Mouse (Mus musculus): ENCODE measurements around the gene Pros1.
A peak's percentile ranks its signal among the peaks of the same experiment; 100 is the strongest.

Pros1 gene

GRCm38 (mm10) chr16:62854191-62855068 lies at the start of gene Pros1:
Gene Pros1 (plus strand): TSS chr16:62854307.
- DNase-seq (ENCODE audit: low read depth, low spot score), result no peak

- DNase-seq (ENCODE audit: low read depth, low spot score), result no peak
Measured at GRCm38 (mm10) chr16:62804621-62805020, 49.5 kb upstream of the Pros1 start.

- DNase-seq (ENCODE audit: low read depth, low spot score), result no peak
Measured at GRCm38 (mm10) chr16:62807249-62807979, 46.7 kb upstream of the Pros1 start.

- no peak for DNase-seq (ENCODE audit: low read depth, low spot score)
Measured at GRCm38 (mm10) chr16:62810855-62811254, 43.3 kb upstream of the Pros1 start.

GRCm38 (mm10) chr16:62813790-62814189 lies 40.3 kb upstream of the Pros1 start:
- DNase-seq (ENCODE audit: low read depth, low spot score), result no peak

- DNase-seq (ENCODE audit: low read depth, low spot score), result no peak
Measured at GRCm38 (mm10) chr16:62814491-62814890, 39.6 kb upstream of the Pros1 start, which contains the start of gene Stx19. Gene Stx19 (plus strand): TSS chr16:62814676.

- DNase-seq (ENCODE audit: low read depth, low spot score), result no peak
Measured at GRCm38 (mm10) chr16:62822472-62822871, 31.6 kb upstream of the Pros1 start.

GRCm38 (mm10) chr16:62826156-62827001 lies 27.7 kb upstream of the Pros1 start:
- no peak for DNase-seq (ENCODE audit: low read depth, low spot score)

- no peak for DNase-seq (ENCODE audit: low read depth, low spot score)
Measured at GRCm38 (mm10) chr16:62832027-62832426, 22.1 kb upstream of the Pros1 start.

- no peak for DNase-seq (ENCODE audit: low read depth, low spot score)
Measured at GRCm38 (mm10) chr16:62832481-62832880, 21.6 kb upstream of the Pros1 start.

GRCm38 (mm10) chr16:62834016-62834735 lies 19.9 kb upstream of the Pros1 start:
- no peak for DNase-seq (ENCODE audit: low read depth, low spot score)

- no peak for DNase-seq (ENCODE audit: low read depth, low spot score)
Measured at GRCm38 (mm10) chr16:62845341-62845740, 8.8 kb upstream of the Pros1 start.

GRCm38 (mm10) chr16:62846498-62847312 lies 7.4 kb upstream of the Pros1 start, which contains the start of gene Arl13b:
Gene Arl13b (minus strand): TSS chr16:62847040.
- DNase-seq (ENCODE audit: low read depth, low spot score), result peak; percentile 92

GRCm38 (mm10) chr16:62852464-62853252 lies 1.4 kb upstream of the Pros1 start:
- no peak for DNase-seq (ENCODE audit: low read depth, low spot score)

- no peak for DNase-seq (ENCODE audit: low read depth, low spot score)
Measured at GRCm38 (mm10) chr16:62853611-62854126, 438 bp upstream of the Pros1 start.

GRCm38 (mm10) chr16:62855385-62855784 lies 1.3 kb downstream of the Pros1 start:
- DNase-seq (ENCODE audit: low read depth, low spot score), result no peak

GRCm38 (mm10) chr16:62856273-62856672 lies 2.2 kb downstream of the Pros1 start:
- DNase-seq (ENCODE audit: low read depth, low spot score), result no peak

GRCm38 (mm10) chr16:62857498-62857897 lies 3.4 kb downstream of the Pros1 start:
- no peak for DNase-seq (ENCODE audit: low read depth, low spot score)

- no peak for DNase-seq (ENCODE audit: low read depth, low spot score)
Measured at GRCm38 (mm10) chr16:62858018-62858417, 3.9 kb downstream of the Pros1 start.
